Mouse (Mus musculus) heart, adult 2 months (tissue): ENCODE results near the gene Mfng.

Experiments
- CTCF ChIP-seq: fragments of 200-600 bp; IDR thresholded peaks from 2 replicates; pipeline ENCODE4 v1.8.1; 2022; ENCODE audit warnings: antibody characterized with exemption, mild to moderate bottlenecking, moderate library complexity
- EP300 ChIP-seq: fragments of 200-500 bp; IDR thresholded peaks from 2 replicates; pipeline ENCODE4 v1.6.1; 2011; ENCODE audit warnings: low read depth, low read length, control low read depth; ENCODE audit not compliant: insufficient read depth
- POLR2A ChIP-seq: fragments of 200-500 bp; IDR thresholded peaks from 2 replicates; pipeline ENCODE4 v1.6.1; 2011; ENCODE audit warnings: mild to moderate bottlenecking, low read depth, low read length, control low read depth; ENCODE audit not compliant: insufficient read depth

DNA sequence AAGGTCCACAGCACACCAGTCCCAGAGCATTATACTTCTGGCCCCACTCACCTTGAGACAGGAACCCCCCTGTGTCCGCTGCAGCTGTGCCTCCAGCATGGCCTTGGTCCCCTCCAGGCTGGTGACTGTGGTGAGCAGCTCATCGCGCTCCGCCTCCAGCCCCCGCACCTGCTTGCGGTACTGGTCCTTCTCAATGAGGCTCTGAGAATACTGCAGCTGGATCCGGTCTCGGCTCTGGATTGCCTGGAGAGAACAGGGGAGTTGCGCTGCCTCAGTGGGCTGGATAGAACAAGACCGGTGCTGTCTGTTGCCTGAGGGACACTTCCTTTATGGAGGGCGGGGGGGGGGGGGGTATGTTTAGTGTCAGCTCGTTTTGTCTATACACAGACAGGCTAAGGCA is 17.7 kb upstream of the Mfng start:
- TF ChIP-seq POLR2A = no peak
- TF ChIP-seq CTCF = no peak
- no peak for TF ChIP-seq EP300
